Mouse (Mus musculus): ENCODE measurements around the gene Dock1. TPM values are rescaled to one million over a fixed set of nuclear protein-coding genes. Genes with fewer than 3 reads are reported as not detected.

Dock1 gene
- total RNA-seq, 1 experiment from 2014 or later = 1.4 TPM

- no peak for ATAC-seq (ENCODE audit: extremely low read depth, insufficient number of reproducible peaks, low FRiP score, poor library complexity, severe bottlenecking)
Measured at GRCm38 (mm10) chr7:134730406-134731126, 60.1 kb downstream of the Dock1 start.

GRCm38 (mm10) chr7:134747059-134747458 is 76.6 kb downstream of the Dock1 start:
- no peak for ATAC-seq (ENCODE audit: extremely low read depth, insufficient number of reproducible peaks, low FRiP score, poor library complexity, severe bottlenecking)

- ATAC-seq (ENCODE audit: extremely low read depth, insufficient number of reproducible peaks, low FRiP score, poor library complexity, severe bottlenecking) = no peak
Measured at GRCm38 (mm10) chr7:134748376-134748775, 77.9 kb downstream of the Dock1 start.

- no peak for ATAC-seq (ENCODE audit: extremely low read depth, insufficient number of reproducible peaks, low FRiP score, poor library complexity, severe bottlenecking)
Measured at GRCm38 (mm10) chr7:134749613-134750012, 79.2 kb downstream of the Dock1 start.

GRCm38 (mm10) chr7:134751496-134751895 is 81.0 kb downstream of the Dock1 start:
- ATAC-seq (ENCODE audit: extremely low read depth, insufficient number of reproducible peaks, low FRiP score, poor library complexity, severe bottlenecking) = no peak

- no peak for ATAC-seq (ENCODE audit: extremely low read depth, insufficient number of reproducible peaks, low FRiP score, poor library complexity, severe bottlenecking)
Measured at GRCm38 (mm10) chr7:134753417-134753816, 83.0 kb downstream of the Dock1 start.

GRCm38 (mm10) chr7:134757605-134758004 is 87.2 kb downstream of the Dock1 start:
- no peak for ATAC-seq (ENCODE audit: extremely low read depth, insufficient number of reproducible peaks, low FRiP score, poor library complexity, severe bottlenecking)

- no peak for ATAC-seq (ENCODE audit: extremely low read depth, insufficient number of reproducible peaks, low FRiP score, poor library complexity, severe bottlenecking)
Measured at GRCm38 (mm10) chr7:134761799-134762198, 91.3 kb downstream of the Dock1 start.

GRCm38 (mm10) chr7:134765130-134765529 is 94.7 kb downstream of the Dock1 start:
- no peak for ATAC-seq (ENCODE audit: extremely low read depth, insufficient number of reproducible peaks, low FRiP score, poor library complexity, severe bottlenecking)

- ATAC-seq (ENCODE audit: extremely low read depth, insufficient number of reproducible peaks, low FRiP score, poor library complexity, severe bottlenecking) = no peak
Measured at GRCm38 (mm10) chr7:134771314-134771713, 100.9 kb downstream of the Dock1 start.

GRCm38 (mm10) chr7:134772363-134772762 is 101.9 kb downstream of the Dock1 start:
- ATAC-seq (ENCODE audit: extremely low read depth, insufficient number of reproducible peaks, low FRiP score, poor library complexity, severe bottlenecking) = no peak

GRCm38 (mm10) chr7:134772867-134773590 is 102.6 kb downstream of the Dock1 start:
- ATAC-seq (ENCODE audit: extremely low read depth, insufficient number of reproducible peaks, low FRiP score, poor library complexity, severe bottlenecking) = no peak

- no peak for ATAC-seq (ENCODE audit: extremely low read depth, insufficient number of reproducible peaks, low FRiP score, poor library complexity, severe bottlenecking)
Measured at GRCm38 (mm10) chr7:134773761-134774415, 103.4 kb downstream of the Dock1 start.

- ATAC-seq (ENCODE audit: extremely low read depth, insufficient number of reproducible peaks, low FRiP score, poor library complexity, severe bottlenecking) = no peak
Measured at GRCm38 (mm10) chr7:134774468-134775162, 104.2 kb downstream of the Dock1 start.

GRCm38 (mm10) chr7:134775671-134776070 is 105.2 kb downstream of the Dock1 start:
- no peak for ATAC-seq (ENCODE audit: extremely low read depth, insufficient number of reproducible peaks, low FRiP score, poor library complexity, severe bottlenecking)

GRCm38 (mm10) chr7:134776306-134776705 is 105.9 kb downstream of the Dock1 start:
- no peak for ATAC-seq (ENCODE audit: extremely low read depth, insufficient number of reproducible peaks, low FRiP score, poor library complexity, severe bottlenecking)

GRCm38 (mm10) chr7:134779761-134780160 is 109.3 kb downstream of the Dock1 start:
- ATAC-seq (ENCODE audit: extremely low read depth, insufficient number of reproducible peaks, low FRiP score, poor library complexity, severe bottlenecking) = no peak

- ATAC-seq (ENCODE audit: extremely low read depth, insufficient number of reproducible peaks, low FRiP score, poor library complexity, severe bottlenecking) = no peak
Measured at GRCm38 (mm10) chr7:134787110-134787509, 116.7 kb downstream of the Dock1 start.

- no peak for ATAC-seq (ENCODE audit: extremely low read depth, insufficient number of reproducible peaks, low FRiP score, poor library complexity, severe bottlenecking)
Measured at GRCm38 (mm10) chr7:134794889-134795288, 124.4 kb downstream of the Dock1 start.
